Mouse (Mus musculus) CH12.LX (cell line): ENCODE measurements around the gene Rhobtb1. TPM values are rescaled to one million over a fixed set of nuclear protein-coding genes. Genes with fewer than 3 reads are reported as not detected.

ENCODE experiments used
- DNase-seq: peaks from one replicate; pipeline ENCODE4 v3.0.0-alpha.2; 2013; ENCODE audit errors: extremely low read depth
- H3K27ac ChIP-seq: 2 replicates; pipeline ENCODE4 v1.5.1; 2012; ENCODE audit warnings: low read depth, mild to moderate bottlenecking, control low read depth, moderate library complexity; ENCODE audit not compliant: insufficient read depth
- H3K27me3 ChIP-seq: replicated peaks from 2 replicates; pipeline ENCODE3; 2012; ENCODE audit warnings: inconsistent platforms
- H3K36me3 ChIP-seq, 2 experiments: replicated peaks in 1 of 2; 2 replicates each; pipeline versions ENCODE3 to v1.6.1; 2012; ENCODE audit warnings: inconsistent platforms in 1 of 2, low read length in 1 of 2, mild to moderate bottlenecking in 1 of 2, mixed read lengths in 1 of 2, moderate library complexity in 1 of 2; ENCODE audit not compliant: control insufficient read depth in 1 of 2, insufficient read depth in 1 of 2
- H3K4me1 ChIP-seq, 2 experiments: 2 replicates each; pipeline ENCODE4 v1.6.1; 2012; ENCODE audit warnings: inconsistent platforms in 1 of 2, moderate library complexity in 1 of 2; ENCODE audit not compliant: insufficient read depth in 2 of 2, control insufficient read depth in 1 of 2
- H3K4me2 ChIP-seq: 2 replicates; pipeline ENCODE4 v1.6.1; 2012; ENCODE audit warnings: low read depth, mild to moderate bottlenecking, control low read depth; ENCODE audit not compliant: poor library complexity, insufficient read depth, severe bottlenecking
- H3K4me3 ChIP-seq, 3 experiments: fragments of 150-350 bp in 1 of 3; sonication (generic) in 1 of 3; replicated peaks in 1 of 3; 2 replicates each; pipeline versions ENCODE3 to v1.5.1; 2011 to 2012; ENCODE audit warnings: low read depth in 2 of 3, low read length in 2 of 3, mild to moderate bottlenecking in 2 of 3, moderate library complexity in 2 of 3, control low read depth in 1 of 3, improper control_type of control experiment in 1 of 3, inconsistent platforms in 1 of 3, mixed read lengths in 1 of 3; ENCODE audit not compliant: poor library complexity in 1 of 3
- H3K79me2 ChIP-seq: replicated peaks from 2 replicates; pipeline ENCODE4 v1.6.1; 2012; ENCODE audit warnings: mild to moderate bottlenecking, moderate library complexity; ENCODE audit not compliant: control insufficient read depth, poor library complexity, insufficient read depth, severe bottlenecking; ENCODE audit errors: extremely low read depth
- H3K9ac ChIP-seq: 2 replicates; pipeline ENCODE4 v1.6.1; 2012; ENCODE audit warnings: low read depth, mild to moderate bottlenecking, control low read depth, moderate library complexity; ENCODE audit not compliant: insufficient read depth
- H3K9me3 ChIP-seq: replicated peaks from 2 replicates; pipeline ENCODE3; 2012; ENCODE audit warnings: low read length, inconsistent platforms, mixed read lengths
- CHD2 ChIP-seq: IDR thresholded peaks from 2 replicates; pipeline ENCODE4 v1.6.1; 2011; ENCODE audit warnings: low read length, improper control_type of control experiment
- E2F4 ChIP-seq: IDR thresholded peaks from 2 replicates; pipeline ENCODE4 v1.6.1; 2011; ENCODE audit warnings: low read depth, low read length, improper control_type of control experiment; ENCODE audit not compliant: insufficient replicate concordance
- ELF1 ChIP-seq: IDR thresholded peaks from 2 replicates; pipeline ENCODE4 v1.6.1; 2014; ENCODE audit warnings: low read depth, mild to moderate bottlenecking, inconsistent platforms, low read length, improper control_type of control experiment
- ETS1 ChIP-seq: conservative IDR thresholded peaks from 2 replicates; pipeline ENCODE4 v1.6.1; 2012; ENCODE audit warnings: low read depth, mild to moderate bottlenecking, inconsistent platforms, low read length, improper control_type of control experiment, moderate library complexity
- GABPA ChIP-seq: IDR thresholded peaks from 2 replicates; pipeline ENCODE4 v1.6.1; 2012; ENCODE audit warnings: low read depth, low read length, improper control_type of control experiment, inconsistent platforms; ENCODE audit not compliant: insufficient replicate concordance
- HCFC1 ChIP-seq: IDR thresholded peaks from 2 replicates; pipeline ENCODE4 v1.6.1; 2012; ENCODE audit warnings: low read depth, mild to moderate bottlenecking, inconsistent platforms, low read length, improper control_type of control experiment
- IRF4 ChIP-seq: IDR thresholded peaks from 2 replicates; pipeline ENCODE4 v1.6.1; 2014; ENCODE audit warnings: low read depth, mild to moderate bottlenecking, inconsistent platforms, low read length, improper control_type of control experiment
- JUND ChIP-seq: conservative IDR thresholded peaks from 2 replicates; pipeline ENCODE4 v1.6.1; 2011; ENCODE audit warnings: low read depth, low read length, improper control_type of control experiment
- MAFK ChIP-seq: IDR thresholded peaks from 2 replicates; pipeline ENCODE4 v1.6.1; 2011; ENCODE audit warnings: low read length, improper control_type of control experiment; ENCODE audit not compliant: insufficient replicate concordance
- MAZ ChIP-seq: IDR thresholded peaks from 2 replicates; pipeline ENCODE4 v1.6.1; 2012; ENCODE audit warnings: low read depth, mild to moderate bottlenecking, inconsistent platforms, low read length, improper control_type of control experiment, moderate library complexity
- MYC ChIP-seq: IDR thresholded peaks from 2 replicates; pipeline ENCODE4 v1.6.1; 2011; ENCODE audit warnings: low read depth, mild to moderate bottlenecking, improper control_type of control experiment, low read length
- PAX5 ChIP-seq: IDR thresholded peaks from 2 replicates; pipeline ENCODE4 v1.6.1; 2012; ENCODE audit warnings: low read length, inconsistent platforms, mixed read lengths
- POLR2A ChIP-seq: IDR thresholded peaks from 2 replicates; pipeline ENCODE4 v1.6.1; 2011; ENCODE audit warnings: low read depth, mild to moderate bottlenecking, improper control_type of control experiment, low read length
- RAD21 ChIP-seq: IDR thresholded peaks from 2 replicates; pipeline ENCODE4 v1.6.1; 2011; ENCODE audit warnings: low read depth, mild to moderate bottlenecking, low read length, improper control_type of control experiment, moderate library complexity
- RCOR1 ChIP-seq: conservative IDR thresholded peaks from 2 replicates; pipeline ENCODE4 v1.6.1; 2012; ENCODE audit warnings: low read depth, mild to moderate bottlenecking, inconsistent platforms, low read length, improper control_type of control experiment
- SIN3A ChIP-seq: IDR thresholded peaks from 2 replicates; pipeline ENCODE4 v1.6.1; 2012; ENCODE audit warnings: low read length, improper control_type of control experiment, inconsistent platforms
- SMC3 ChIP-seq: IDR thresholded peaks from 2 replicates; pipeline ENCODE4 v1.6.1; 2011; ENCODE audit warnings: low read depth, low read length, improper control_type of control experiment
- TBP ChIP-seq: conservative IDR thresholded peaks from 2 replicates; pipeline ENCODE4 v1.6.1; 2011; ENCODE audit warnings: low read depth, low read length, improper control_type of control experiment
- TCF12 ChIP-seq: IDR thresholded peaks from 2 replicates; pipeline ENCODE4 v1.6.1; 2014; ENCODE audit warnings: low read depth, mild to moderate bottlenecking, inconsistent platforms, low read length, improper control_type of control experiment
- UBTF ChIP-seq: IDR thresholded peaks from 2 replicates; pipeline ENCODE4 v1.6.1; 2012; ENCODE audit warnings: low read depth, mild to moderate bottlenecking, inconsistent platforms, low read length, improper control_type of control experiment, moderate library complexity
- USF2 ChIP-seq: conservative IDR thresholded peaks from 2 replicates; pipeline ENCODE4 v1.6.1; 2011; ENCODE audit warnings: low read depth, low read length, improper control_type of control experiment
- ZKSCAN1 ChIP-seq: IDR thresholded peaks from 2 replicates; pipeline ENCODE4 v1.6.1; 2012; ENCODE audit warnings: low read depth, inconsistent platforms, low read length, improper control_type of control experiment, borderline replicate concordance
- dilution Hi-C: fragments of 300-500 bp; cut with MboI; formaldehyde crosslinking; loops from 2 replicates; pipeline ENCODE4 v1.14.3; 2020; ENCODE audit warnings: low sequenced_read_pairs; ENCODE audit not compliant: extremely low pct_unique_long_range_greater_than_20kb, extremely low pct_ligation_motif_present
- in situ Hi-C: fragments of 300-500 bp; cut with MboI; formaldehyde crosslinking; loops from 3 replicates; pipeline ENCODE4 v1.14.3; 2019; ENCODE audit warnings: low sequenced_read_pairs, low pct_ligation_motif_present, low pct_unique_long_range_greater_than_20kb, mixed read lengths
- polyA plus RNA-seq: library from polyadenylated mRNA; unstranded; fragments of >175 nt; gene quantifications from 2 replicates; pipeline ENCODE4 v1.2.1, GENCODE M21; 2012; ENCODE audit warnings: low read depth; ENCODE audit not compliant: insufficient read length
- total RNA-seq, 2 experiments: library from RNA; depleted of rRNA; stranded (reverse); fragments of 300-350 nt in 1 of 2; fragments of >200 nt in 1 of 2; gene quantifications; 2 replicates each; pipeline ENCODE4 v1.2.3; 2012 to 2014

Gene Rhobtb1
- total and polyA plus RNA-seq, 3 experiments, result 3.1 to 12.2 (median 3.4) TPM

DNA sequence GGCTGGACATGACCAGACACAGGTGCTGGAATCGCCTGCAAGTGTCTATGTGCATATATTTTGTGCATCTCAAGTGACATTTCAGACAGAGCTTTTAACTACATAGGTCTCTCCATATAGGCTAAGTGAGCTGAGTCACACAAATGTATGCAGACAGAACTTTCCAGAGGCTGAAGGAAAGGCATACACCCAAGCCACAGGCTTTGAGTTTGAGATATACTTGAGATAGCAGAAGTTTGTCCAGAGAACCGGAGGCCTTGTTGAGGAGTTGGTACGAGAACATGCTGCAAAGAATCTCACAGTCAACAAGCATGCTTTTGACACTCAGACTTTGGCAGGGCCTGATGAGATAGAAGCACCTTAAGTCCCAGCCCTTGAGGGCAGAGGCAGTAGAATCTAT lies 151.4 kb downstream of the Rhobtb1 start:
- H3K9ac ChIP-seq, result no peak overlapping the region
- no peaks in the 10 kb centered on the region for H3K36me3 ChIP-seq
- no peaks in the 10 kb centered on the region for H3K79me2 ChIP-seq
- H3K4me3 ChIP-seq, result no peak overlapping the region
- no peak for TF ChIP-seq MYC
- no peak for TF ChIP-seq E2F4
- TF ChIP-seq JUND, result no peak
- no peak for TF ChIP-seq ELF1
- no peak for TF ChIP-seq SIN3A
- no peak for TF ChIP-seq ZKSCAN1
- TF ChIP-seq MAFK, result no peak
- no peak for TF ChIP-seq CHD2
- no peak for TF ChIP-seq ETS1
- no peak for TF ChIP-seq IRF4
- TF ChIP-seq HCFC1, result no peak
- no peak for TF ChIP-seq MAZ
- no peak for TF ChIP-seq PAX5
- no peak for TF ChIP-seq SMC3
- TF ChIP-seq RCOR1, result no peak
- TF ChIP-seq UBTF, result no peak
- no peak for TF ChIP-seq TBP
- no peak for TF ChIP-seq POLR2A
- TF ChIP-seq RAD21, result no peak
- TF ChIP-seq, all 38 proteins: peak for 0
- DNase-seq, result no peak
- no peak overlapping the region for H3K4me2 ChIP-seq
- in situ Hi-C loops, result loop anchor here (25.0 kb wide), 3 partner anchors 290 to 515 kb away; no protein-coding TSS in a partner anchor
- dilution Hi-C loops, result no loop called here
- no peaks in the 10 kb centered on the region for H3K27me3 ChIP-seq
- no peak overlapping the region for H3K27ac ChIP-seq
- no peaks in the 10 kb centered on the region for H3K9me3 ChIP-seq
- peaks cover 3 to 11% of the 10 kb centered on the region in 2 experiments; a peak in 2 of 4 replicates for H3K4me1 ChIP-seq

DNA sequence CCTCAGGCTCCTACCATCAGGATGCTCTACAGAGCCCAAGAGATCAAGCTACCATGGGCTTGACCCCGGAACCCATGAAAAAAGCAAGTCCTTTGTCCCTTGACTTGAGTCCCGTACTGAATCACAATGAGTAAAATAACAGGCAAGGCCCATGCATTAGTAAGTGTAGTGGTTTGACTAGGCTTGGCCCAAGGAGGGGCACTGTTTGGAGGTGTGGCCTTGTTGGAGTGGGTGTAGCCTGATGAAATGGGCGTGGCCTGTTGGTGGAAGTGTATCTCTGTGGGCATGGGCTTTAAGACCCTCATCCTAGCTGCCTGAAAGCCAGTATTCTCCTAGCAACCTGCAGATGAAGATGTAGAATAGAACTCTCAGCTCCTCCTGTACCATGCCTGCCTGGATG lies 153.6 kb downstream of the Rhobtb1 start:
- Histone ChIP-seq H3K79me2 (no peaks in the 10 kb centered on the region), H3K36me3 (no peaks in the 10 kb centered on the region), H3K27ac (no peak overlapping the region), H3K4me1 (peaks cover 3 to 16% of the 10 kb centered on the region in 2 experiments; a peak in 2 of 4 replicates), H3K27me3 (no peaks in the 10 kb centered on the region), H3K9me3 (no peaks in the 10 kb centered on the region), H3K9ac (no peak overlapping the region), H3K4me3 (no peak overlapping the region), H3K4me2 (no peak overlapping the region)
- in situ Hi-C loops, result loop anchor here (5.0 to 25.0 kb wide), 4 partner anchors 118 to 518 kb away; no protein-coding TSS in a partner anchor
- dilution Hi-C loops, result no loop called here
- no peak for DNase-seq
- TF ChIP-seq PAX5, result no peak
- no peak for TF ChIP-seq E2F4
- no peak for TF ChIP-seq MYC
- TF ChIP-seq USF2, result no peak
- TF ChIP-seq TCF12, result no peak
- no peak for TF ChIP-seq GABPA
- TF ChIP-seq RAD21, result no peak
